Mouse (Mus musculus): Measurements from ENCODE around the gene Fndc11. TPM values are rescaled to one million over a fixed set of nuclear protein-coding genes. Genes with fewer than 3 reads are reported as not detected.

Fndc11 gene
- polyA plus RNA-seq, 1 experiment from 2014 or later: 0.14 TPM

Other genes starting within 250 kb of the Fndc11 start
- gene Col20a1, start 233.5 kb upstream of the Fndc11 start, polyA plus RNA-seq (2016; fragmentation: Nextera tagmentation; extraction: Ambion mirVana): 1.3 and 1.7 TPM in 2 replicates
- gene Chrna4, start 176.5 kb upstream of the Fndc11 start, polyA plus RNA-seq (2016; fragmentation: Nextera tagmentation; extraction: Ambion mirVana): 5.5 and 7.1 TPM in 2 replicates
- 2.8 and 4.9 TPM in 2 replicates for gene Kcnq2, start 84.7 kb upstream of the Fndc11 start, polyA plus RNA-seq (2016; fragmentation: Nextera tagmentation; extraction: Ambion mirVana)
- 0.22 and 0.42 TPM in 2 replicates for gene Eef1a2, start 63.0 kb upstream of the Fndc11 start, polyA plus RNA-seq (2016; fragmentation: Nextera tagmentation; extraction: Ambion mirVana)
- gene Ppdpf, start 32.8 kb upstream of the Fndc11 start, polyA plus RNA-seq (2016; fragmentation: Nextera tagmentation; extraction: Ambion mirVana): 458 and 495 TPM in 2 replicates
- not detected in 2 replicates for gene Ptk6, start 17.2 kb upstream of the Fndc11 start, polyA plus RNA-seq (2016; fragmentation: Nextera tagmentation; extraction: Ambion mirVana)
- 0.12 TPM in 1 of 2 replicates, not detected in the other for gene Srms, start 6.8 kb upstream of the Fndc11 start, polyA plus RNA-seq (2016; fragmentation: Nextera tagmentation; extraction: Ambion mirVana)
- gene Helz2, start 22.0 kb downstream of the Fndc11 start, polyA plus RNA-seq (2016; fragmentation: Nextera tagmentation; extraction: Ambion mirVana): 1.0 and 1.3 TPM in 2 replicates
- gene Gmeb2, start 68.0 kb downstream of the Fndc11 start, polyA plus RNA-seq (2016; fragmentation: Nextera tagmentation; extraction: Ambion mirVana): 19.7 and 20.3 TPM in 2 replicates
- 57.3 and 91.3 TPM in 2 replicates for gene Stmn3, start 94.5 kb downstream of the Fndc11 start, polyA plus RNA-seq (2016; fragmentation: Nextera tagmentation; extraction: Ambion mirVana)
- gene Rtel1, start 99.7 kb downstream of the Fndc11 start, polyA plus RNA-seq (2016; fragmentation: Nextera tagmentation; extraction: Ambion mirVana): 54.0 and 62.4 TPM in 2 replicates
- 61.6 and 69.7 TPM in 2 replicates for gene Zgpat, start 144.9 kb downstream of the Fndc11 start, polyA plus RNA-seq (2016; fragmentation: Nextera tagmentation; extraction: Ambion mirVana)
- 73.3 and 77.5 TPM in 2 replicates for gene Arfrp1, start 145.4 kb downstream of the Fndc11 start, polyA plus RNA-seq (2016; fragmentation: Nextera tagmentation; extraction: Ambion mirVana)
- 29.2 and 36.5 TPM in 2 replicates for gene Lime1, start 160.1 kb downstream of the Fndc11 start, polyA plus RNA-seq (2016; fragmentation: Nextera tagmentation; extraction: Ambion mirVana)
- 9.2 and 9.6 TPM in 2 replicates for gene Zbtb46, start 239.4 kb downstream of the Fndc11 start, polyA plus RNA-seq (2016; fragmentation: Nextera tagmentation; extraction: Ambion mirVana)